Mouse (Mus musculus) limb, embryonic 14.5 days (tissue): ENCODE data around the gene Cep44. TPM values are rescaled to one million over a fixed set of nuclear protein-coding genes. Genes with fewer than 3 reads are reported as not detected.

ENCODE experiments used
- ATAC-seq: fragments of 200-750 bp; cut with Nextera tagmentation; 2 replicates; pipeline ENCODE4 v1.8.0; 2017; ENCODE audit warnings: low read depth, moderate number of reproducible peaks, moderate TSS enrichment; ENCODE audit not compliant: low FRiP score
- DNase-seq: peaks from one replicate; pipeline ENCODE4 v3.0.0-alpha.2; 2015; ENCODE audit warnings: low spot score
- H3K27ac ChIP-seq: fragments of 300-500 bp; sonication (generic); replicated peaks from 2 replicates; pipeline ENCODE4 v1.5.1; 2014; ENCODE audit warnings: low read depth, mild to moderate bottlenecking, low read length, moderate library complexity, mixed read lengths
- H3K27me3 ChIP-seq: fragments of 300-500 bp; sonication (generic); 2 replicates; pipeline ENCODE4 v1.6.1; 2014; ENCODE audit warnings: low read length, mixed read lengths; ENCODE audit not compliant: control insufficient read depth, insufficient read depth
- H3K36me3 ChIP-seq: fragments of 300-500 bp; sonication (generic); 2 replicates; pipeline ENCODE4 v1.6.1; 2014; ENCODE audit warnings: mild to moderate bottlenecking, low read length, moderate library complexity, mixed read lengths; ENCODE audit not compliant: control insufficient read depth, insufficient read depth
- H3K4me1 ChIP-seq: fragments of 300-500 bp; sonication (generic); 2 replicates; pipeline ENCODE4 v1.6.1; 2014; ENCODE audit warnings: antibody characterized with exemption, low read length, mixed read lengths; ENCODE audit not compliant: control insufficient read depth, insufficient read depth
- H3K4me2 ChIP-seq: fragments of 300-500 bp; sonication (generic); replicated peaks from 2 replicates; pipeline ENCODE4 v1.6.1; 2014; ENCODE audit warnings: low read depth, mild to moderate bottlenecking, low read length, moderate library complexity; ENCODE audit not compliant: severe bottlenecking
- H3K4me3 ChIP-seq: fragments of 300-500 bp; sonication (generic); replicated peaks from 2 replicates; pipeline ENCODE4 v1.5.1; 2014; ENCODE audit warnings: low read length
- H3K9ac ChIP-seq: fragments of 300-500 bp; sonication (generic); 2 replicates; pipeline ENCODE4 v1.6.1; 2014; ENCODE audit warnings: mild to moderate bottlenecking, low read depth, low read length, moderate library complexity; ENCODE audit not compliant: severe bottlenecking
- H3K9me3 ChIP-seq: fragments of 300-500 bp; sonication (generic); 2 replicates; pipeline ENCODE4 v1.6.1; 2016; ENCODE audit warnings: low read length; ENCODE audit not compliant: control insufficient read depth
- POLR2A ChIP-seq: fragments of 200-500 bp; IDR thresholded peaks from 2 replicates; pipeline ENCODE4 v1.8.0; 2012; ENCODE audit warnings: inconsistent platforms, mild to moderate bottlenecking, moderate library complexity, borderline replicate concordance; ENCODE audit not compliant: insufficient read depth, insufficient read length; ENCODE audit errors: extremely low read depth
- WGBS: fragments of 180-500 bp; shearing (Covaris S2); extraction: QIAGEN DNeasy Blood & Tissue Kit; methylation state at CpG from one replicate; pipeline ENCODE4 v1.1.7; 2014; 5-methylcytosine and 5-hydroxymethylcytosine counted together
- polyA plus RNA-seq, 2 experiments: library from polyadenylated mRNA; depleted of rRNA in 1 of 2; stranded (reverse) in 1 of 2; unstranded in 1 of 2; fragments of >200 nt; fragmentation: Nextera tagmentation in 1 of 2; extraction: Ambion mirVana in 1 of 2; gene quantifications; 2 replicates each; pipeline versions ENCODE4 v1.2.1 to v1.2.3; 2012 to 2014

The Cep44 gene
- polyA plus RNA-seq (2012; rRNA removed), result 36.0 and 38.4 TPM in 2 replicates
- 32.5 and 37.3 TPM in 2 replicates for polyA plus RNA-seq (2014; fragmentation: Nextera tagmentation; extraction: Ambion mirVana)

GRCm38 (mm10) chr8:56550558-56551360 lies at the start of gene Cep44, which contains the start of gene Fbxo8:
Gene Cep44 (minus strand): TSS chr8:56551047.
Gene Fbxo8 (plus strand): TSS chr8:56551090.
- Histone ChIP-seq H3K27me3 (no peaks in the 10 kb centered on the region), H3K27ac (peak within 1 kb of the TSS; percentile 91), H3K9me3 (no peaks in the 10 kb centered on the region), H3K4me3 (peak within 1 kb of the TSS; percentile 98), H3K36me3 (no peaks in the 10 kb centered on the region; the same call in 1 of the 2 replicates), H3K4me1 (0 out of 2 replicates have a peak, but pooled peaks cover 6% of the 10 kb centered on the region), H3K4me2 (peak within 1 kb of the TSS; percentile 64), H3K9ac (peak within 1 kb of the TSS; percentile 86)
- peak; percentile 89 for DNase-seq
- TF ChIP-seq POLR2A, result no peak
- ATAC-seq, result peak; percentile 88
- under 1% methylated on average over 53 of the region's 53 CpGs for WGBS

GRCm38 (mm10) chr8:56591502-56591901 lies 40.7 kb upstream of the Cep44 start:
- Histone ChIP-seq H3K4me1 (no peaks in the 10 kb centered on the region), H3K36me3 (peaks cover 6% of the 10 kb centered on the region), H3K9me3 (no peaks in the 10 kb centered on the region), H3K9ac (no peak overlapping the region), H3K4me3 (no peak overlapping the region), H3K4me2 (no peak overlapping the region), H3K27ac (no peak overlapping the region), H3K27me3 (no peaks in the 10 kb centered on the region)
- DNase-seq (no peak), ATAC-seq (no peak)
- 98% methylated on average over 5 of the region's 5 CpGs for WGBS
- TF ChIP-seq POLR2A, result no peak

- H3K27me3 ChIP-seq, result no peaks in the 10 kb centered on the region
- H3K36me3 ChIP-seq, result peaks cover 6% of the 10 kb centered on the region
- WGBS, result 79% methylated on average over 1 of the region's 1 CpGs
- no peak for TF ChIP-seq POLR2A
- no peak overlapping the region for H3K4me3 ChIP-seq
- H3K9me3 ChIP-seq, result no peaks in the 10 kb centered on the region
- DNase-seq (no peak), ATAC-seq (no peak)
- H3K4me2 ChIP-seq, result no peak overlapping the region
- no peak overlapping the region for H3K9ac ChIP-seq
- H3K4me1 ChIP-seq, result no peaks in the 10 kb centered on the region
- H3K27ac ChIP-seq, result no peak overlapping the region
These were observed 40.2 kb upstream of the Cep44 start for GRCm38 (mm10) chr8:56591084-56591483.

- ATAC-seq, result no peak
- no peaks in the 10 kb centered on the region for H3K4me1 ChIP-seq
- peaks cover 6% of the 10 kb centered on the region for H3K36me3 ChIP-seq
- no peaks in the 10 kb centered on the region for H3K27me3 ChIP-seq
- no peak overlapping the region for H3K9ac ChIP-seq
- DNase-seq, result no peak
- H3K27ac ChIP-seq, result no peak overlapping the region
- TF ChIP-seq POLR2A, result no peak
- 54% methylated on average over 2 of the region's 2 CpGs for WGBS
- no peak overlapping the region for H3K4me3 ChIP-seq
- no peak overlapping the region for H3K4me2 ChIP-seq
- H3K9me3 ChIP-seq, result no peaks in the 10 kb centered on the region
These were observed 38.2 kb upstream of the Cep44 start for GRCm38 (mm10) chr8:56589004-56589403.

- no peak overlapping the region for H3K9ac ChIP-seq
- DNase-seq (no peak), ATAC-seq (no peak)
These were observed 32.0 kb upstream of the Cep44 start for GRCm38 (mm10) chr8:56582841-56583240.

More at GRCm38 (mm10) chr8:56582841-56583240, 32.0 kb upstream of the Cep44 start:
- H3K4me2 ChIP-seq, result no peak overlapping the region
- H3K4me3 ChIP-seq, result no peak overlapping the region
- H3K4me1 ChIP-seq, result no peaks in the 10 kb centered on the region
- TF ChIP-seq POLR2A, result no peak
- H3K27me3 ChIP-seq, result no peaks in the 10 kb centered on the region
- H3K27ac ChIP-seq, result no peak overlapping the region
- no peaks in the 10 kb centered on the region for H3K9me3 ChIP-seq
- H3K36me3 ChIP-seq, result no peaks in the 10 kb centered on the region
